Mouse (Mus musculus) granulocyte monocyte progenitor cell, adult 5-6 weeks (primary cell): ENCODE data around the gene Tmem256. TPM values are rescaled to one million over a fixed set of nuclear protein-coding genes. Genes with fewer than 3 reads are reported as not detected.
A peak's percentile ranks its signal among the peaks of the same experiment; 100 is the strongest.
"Not testable (repeated sequence)": the region's sequence is repeated elsewhere in the genome, so short reads cannot be mapped to it uniquely, and the experiment has no call there.

Experiments
- ATAC-seq: replicated peaks from 2 replicates; pipeline ENCODE4 v1.8.0; 2016; ENCODE audit warnings: mild to moderate bottlenecking, moderate TSS enrichment, inconsistent platforms; ENCODE audit not compliant: poor library complexity, severe bottlenecking
- total RNA-seq, 2 experiments: library from RNA; stranded (forward) in 1 of 2; stranded (reverse) in 1 of 2; fragments of 200-712, 200-1000 nt in 1 of 2; fragments of >200 nt in 1 of 2; fragmentation: Nextera tagmentation in 1 of 2; gene quantifications; 2 replicates each; pipeline ENCODE4 v1.2.3; 2014 to 2017

Gene Tmem256
- total RNA-seq, 2 experiments from 2014 or later: 118 to 359 TPM

DNA sequence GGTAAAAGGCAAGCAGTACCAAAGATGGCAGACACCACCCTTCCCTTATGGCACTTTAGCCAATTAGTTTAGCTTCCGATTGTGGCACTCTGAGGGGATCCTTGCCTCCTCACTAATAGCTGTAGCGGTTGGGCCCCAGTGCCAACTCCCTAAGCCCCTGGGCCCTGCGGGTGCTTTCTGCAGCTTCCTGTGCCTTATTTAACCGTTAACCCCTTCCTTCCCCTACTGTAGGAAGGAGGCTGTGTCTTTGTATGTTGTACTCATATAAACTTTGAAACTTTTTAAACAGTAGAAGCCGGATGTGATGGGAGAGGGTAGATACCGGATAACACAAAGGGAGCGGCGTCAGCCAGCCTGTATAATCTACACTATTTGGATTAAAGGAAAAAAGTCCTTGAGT lies 12.4 kb downstream of the Tmem256 start:
- no peak for ATAC-seq

DNA sequence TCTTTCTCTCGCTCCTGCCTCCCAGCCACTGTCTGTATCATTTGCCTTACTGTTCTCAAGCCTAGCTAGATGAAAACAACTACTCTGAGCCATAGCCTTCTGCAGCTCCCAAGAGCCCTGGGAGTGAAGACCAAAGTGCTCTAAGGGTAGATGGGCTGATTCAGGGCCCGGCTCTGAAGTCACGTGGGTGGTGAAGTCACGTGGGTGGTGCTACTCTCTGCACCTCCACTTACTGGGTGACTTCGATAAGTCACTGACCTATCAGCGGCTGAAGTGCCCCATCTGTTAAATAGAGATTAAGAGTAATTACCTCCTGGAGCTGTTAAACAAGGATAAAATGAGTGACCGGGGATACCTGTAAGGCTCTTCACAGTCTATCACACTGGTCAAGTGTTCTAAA lies 15.7 kb downstream of the Tmem256 start:
- no peak for ATAC-seq

DNA sequence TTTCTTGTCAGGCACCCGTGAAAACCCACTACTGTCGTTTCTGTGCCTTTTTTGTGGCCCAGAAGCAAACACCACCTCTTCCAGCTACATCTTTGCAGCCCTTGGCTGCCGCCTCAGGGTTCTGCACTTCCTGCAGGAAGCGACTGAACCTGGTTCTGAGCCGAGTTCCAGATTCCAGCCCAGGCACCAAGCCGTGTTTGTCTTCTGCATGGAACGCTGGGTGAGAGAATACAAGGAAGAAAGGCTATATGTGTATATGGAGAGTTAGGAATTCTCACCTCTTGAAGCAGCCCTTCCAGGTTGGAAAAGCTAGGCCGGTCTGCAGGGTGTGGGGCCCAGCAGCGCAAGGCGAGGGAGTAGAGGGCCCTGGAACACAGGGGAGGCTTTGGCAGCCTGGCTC lies 16.4 kb downstream of the Tmem256 start:
- ATAC-seq: no peak

DNA sequence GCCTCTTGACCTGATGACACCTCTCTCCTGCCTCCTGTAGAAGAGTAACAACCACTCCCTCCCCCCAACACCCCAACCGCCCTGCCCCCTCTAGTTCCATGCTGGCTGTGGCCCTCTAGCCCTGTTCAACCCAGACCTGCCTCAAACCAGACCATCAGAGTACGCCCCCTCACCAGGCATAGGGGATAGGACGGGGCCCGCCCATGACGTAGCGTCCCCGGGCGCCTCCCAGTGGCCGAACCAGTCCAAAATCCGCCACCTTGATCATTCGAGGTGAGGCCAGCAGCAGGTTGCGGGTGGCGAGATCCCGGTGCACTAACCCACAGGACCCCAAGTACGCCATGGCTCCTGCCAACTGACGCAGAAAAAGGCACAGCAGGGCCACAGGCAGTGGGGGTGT lies 17.0 kb downstream of the Tmem256 start:
- peak; percentile 70 for ATAC-seq

DNA sequence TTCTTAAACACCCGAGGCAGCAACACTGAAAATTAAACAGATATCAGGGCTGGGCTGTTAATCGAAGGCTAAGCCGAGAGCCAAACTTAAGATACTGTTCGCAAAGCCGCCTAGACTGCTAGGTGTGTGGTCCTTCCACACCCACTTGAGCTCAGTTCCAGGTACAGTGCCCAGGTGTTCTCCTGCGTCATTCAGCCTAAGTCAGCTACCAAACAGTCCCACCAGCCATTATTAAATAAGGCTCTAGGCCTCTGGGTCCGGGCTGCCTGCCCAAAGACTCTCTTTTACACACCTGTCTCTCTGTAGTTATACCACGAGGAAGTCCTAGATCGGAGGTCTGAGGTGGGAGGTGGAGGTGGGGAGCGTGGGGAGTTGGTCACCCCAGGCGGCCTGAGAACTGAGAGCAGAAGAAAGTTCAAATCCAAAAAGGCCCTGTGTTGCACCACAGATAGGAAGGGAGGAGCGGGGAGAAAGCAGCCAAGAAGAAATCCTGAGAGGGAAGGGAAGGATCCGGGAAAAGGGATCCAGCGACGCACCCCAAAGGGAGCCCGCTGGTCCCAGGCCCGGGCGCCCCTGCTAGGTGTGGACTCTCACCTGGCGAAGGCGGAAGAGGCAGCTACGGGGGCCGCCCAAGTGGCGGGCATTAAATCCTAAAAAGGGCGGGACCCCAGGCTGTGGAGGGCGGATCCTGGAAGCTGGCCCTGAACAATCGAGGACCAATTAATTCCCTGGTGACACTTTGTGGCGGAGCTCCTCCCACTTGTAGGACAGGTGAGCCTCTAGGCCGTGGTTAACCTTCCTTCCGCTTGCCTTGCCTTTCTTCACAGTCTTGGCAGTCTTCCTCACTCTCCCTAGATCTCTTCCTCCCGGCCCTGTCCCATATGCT lies 20.0 kb downstream of the Tmem256 start, which contains the start of gene Tnk1:
Tnk1 (minus strand) TSS at position 618 of the 886 bp plus-strand sequence.
- ATAC-seq: no peak

DNA sequence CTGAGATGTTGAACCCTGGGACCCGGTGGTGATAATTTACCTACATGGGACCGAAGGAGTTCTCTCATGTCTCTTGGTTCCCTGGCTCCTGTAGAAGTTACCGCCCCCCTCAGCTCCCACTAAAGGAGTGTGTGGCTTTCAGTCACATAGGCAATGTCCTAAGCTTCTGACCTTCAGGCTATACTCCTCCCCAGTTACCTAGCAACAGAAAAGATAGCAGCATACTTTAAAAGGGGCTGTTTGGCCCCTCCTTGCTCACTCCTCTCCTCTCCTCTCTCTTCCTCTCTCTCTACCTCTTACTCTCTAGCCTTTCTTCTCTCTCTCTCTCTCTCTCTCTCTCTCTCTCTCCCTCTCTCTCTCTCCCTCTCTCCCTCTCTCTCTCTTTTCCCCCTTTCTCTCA lies 25.4 kb downstream of the Tmem256 start:
- not testable (repeated sequence) for ATAC-seq

DNA sequence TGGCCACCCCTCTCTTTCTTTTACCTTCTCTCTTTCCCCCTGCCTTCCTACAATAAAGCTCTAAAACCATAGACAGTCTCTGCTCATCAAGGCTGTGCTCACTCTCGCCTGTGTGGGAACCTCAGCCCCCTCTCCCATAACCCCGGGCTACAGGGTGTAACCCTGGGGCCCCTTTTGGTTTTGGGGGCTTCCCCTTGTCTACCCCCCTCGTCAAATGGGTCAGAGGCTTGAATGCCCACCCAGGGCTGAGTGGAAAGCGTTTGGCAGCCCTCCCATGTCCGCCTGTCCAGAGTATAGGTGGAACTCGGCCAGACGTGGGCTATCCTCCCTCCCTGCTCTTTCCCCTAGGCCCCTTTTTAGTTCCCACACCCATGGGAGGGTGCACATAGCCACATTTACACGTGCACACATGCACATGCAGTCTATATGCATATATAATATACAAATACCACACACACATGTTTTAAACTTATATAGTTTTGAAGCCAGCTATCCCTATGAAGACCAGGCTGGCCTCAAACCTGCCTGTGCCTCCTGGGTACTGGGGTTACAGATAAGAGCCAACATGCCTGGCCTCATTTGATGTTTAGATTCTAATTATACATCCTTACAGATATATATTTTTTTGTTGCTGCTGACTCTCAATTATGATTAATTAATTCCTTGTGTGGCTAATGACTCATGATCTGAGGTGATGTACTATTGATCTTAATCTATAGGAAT lies 26.0 kb downstream of the Tmem256 start:
- ATAC-seq: no peak

DNA sequence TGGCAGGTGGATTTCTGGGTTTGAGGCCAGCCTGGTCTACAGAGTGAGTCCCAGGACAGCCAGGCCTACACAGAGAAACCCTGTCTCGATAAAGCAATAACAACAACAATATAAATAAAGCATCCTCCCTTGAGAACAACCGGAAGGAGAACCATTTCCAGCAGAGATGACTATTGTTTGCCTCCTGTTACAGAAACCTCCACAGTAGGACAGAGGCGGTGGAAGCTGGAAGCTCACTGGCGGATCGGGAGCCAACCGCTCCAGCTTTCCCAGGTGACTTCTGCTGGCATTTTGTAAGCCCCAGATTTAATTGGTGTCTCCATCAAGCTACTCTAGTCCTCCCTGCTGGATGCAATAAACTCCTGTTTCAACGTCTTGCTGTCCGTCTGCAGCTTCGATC lies 27.2 kb downstream of the Tmem256 start:
- ATAC-seq: no peak

DNA sequence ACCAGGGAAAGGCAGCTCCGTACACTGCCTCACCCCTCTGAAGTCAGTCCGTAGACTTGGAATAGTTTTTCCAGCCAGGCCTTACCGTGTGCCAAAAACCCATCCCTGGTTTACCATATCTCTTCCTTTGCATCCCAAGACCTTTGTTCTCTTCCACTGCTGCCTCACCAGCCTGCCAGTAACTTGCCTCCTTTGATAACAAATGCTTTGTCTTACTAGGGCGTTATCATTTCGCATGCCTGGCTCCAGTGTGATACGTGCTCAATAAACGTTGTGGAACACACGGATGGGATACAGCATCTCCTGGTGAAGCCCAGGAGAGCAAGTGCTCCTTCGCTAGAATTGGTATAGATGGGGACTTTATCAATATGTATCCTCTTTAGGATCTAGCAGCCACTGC lies 29.0 kb downstream of the Tmem256 start:
- ATAC-seq: no peak

DNA sequence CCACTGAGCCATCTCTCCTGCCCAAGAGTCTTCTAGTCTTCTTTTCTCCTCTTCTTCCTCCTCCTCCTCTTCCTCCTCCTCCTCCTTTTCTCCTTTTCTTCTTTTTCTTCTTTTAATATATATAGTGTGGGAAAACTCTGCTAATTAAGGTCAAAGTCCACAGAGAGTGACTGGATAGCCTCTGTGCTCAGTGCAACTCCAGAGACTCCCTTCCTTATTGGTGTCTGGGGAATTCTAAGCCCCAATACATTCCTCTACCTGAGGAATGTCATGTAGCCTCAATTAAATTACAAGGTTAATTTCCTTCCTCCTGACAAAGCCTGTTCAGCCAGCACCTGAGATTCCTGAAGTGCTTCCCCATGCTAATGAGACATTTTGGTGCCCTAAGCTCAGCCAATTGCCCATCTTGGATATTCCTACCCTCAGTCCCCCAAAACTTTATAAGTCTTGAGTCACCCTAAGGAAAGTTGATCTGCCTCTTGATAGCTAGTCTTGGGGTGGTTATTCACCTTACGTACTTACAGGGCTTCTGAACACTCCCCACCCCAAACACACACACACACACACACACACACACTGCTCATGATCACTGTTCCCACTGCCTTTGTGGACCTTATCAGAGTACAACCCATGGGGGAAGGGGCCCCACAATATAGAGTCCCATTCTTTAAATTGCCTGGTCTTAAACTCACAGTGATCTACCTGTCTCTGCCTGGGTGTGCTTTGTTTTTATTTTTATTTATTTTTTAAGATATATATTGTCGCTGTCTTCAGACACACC lies 32.2 kb downstream of the Tmem256 start:
- ATAC-seq: no peak

DNA sequence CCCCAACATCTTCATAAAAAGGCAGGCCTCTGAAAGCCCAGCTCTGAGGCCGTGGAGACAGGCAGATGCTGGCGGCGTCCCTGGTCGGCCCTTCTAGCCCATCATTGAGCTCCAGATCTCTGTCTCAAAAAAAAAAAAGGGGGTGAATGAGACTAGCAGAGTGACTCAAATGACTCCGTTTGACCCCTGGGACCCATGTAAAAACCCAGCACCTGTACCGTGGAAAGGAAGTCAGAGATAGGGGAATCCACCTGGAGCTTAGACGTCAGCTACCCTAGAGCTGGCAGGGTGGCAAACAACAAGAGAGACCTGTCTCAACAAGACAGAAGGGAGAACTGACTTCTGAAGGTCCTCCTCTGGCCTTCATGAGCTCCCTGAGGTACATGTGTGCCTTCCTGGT lies 33.5 kb downstream of the Tmem256 start:
- no peak for ATAC-seq

DNA sequence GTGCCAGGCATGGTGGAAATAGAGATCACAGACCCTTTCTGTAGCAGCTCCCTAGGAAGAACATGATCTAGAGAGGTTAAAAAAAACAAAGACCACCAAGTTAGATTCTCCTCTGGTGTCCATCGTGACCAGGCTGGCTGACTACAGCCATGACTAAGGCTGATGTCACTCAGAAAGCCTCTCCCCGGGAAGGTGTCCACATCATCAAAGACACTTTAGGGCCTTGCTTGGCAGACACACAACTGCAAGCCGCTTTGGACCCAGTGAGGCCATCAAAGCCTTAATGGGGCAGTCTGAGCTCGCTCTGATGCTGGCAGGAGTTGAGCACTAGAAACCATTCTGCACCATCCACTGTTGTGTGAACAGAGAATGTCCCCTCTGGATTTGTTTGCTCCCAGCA lies 34.1 kb downstream of the Tmem256 start:
- no peak for ATAC-seq

DNA sequence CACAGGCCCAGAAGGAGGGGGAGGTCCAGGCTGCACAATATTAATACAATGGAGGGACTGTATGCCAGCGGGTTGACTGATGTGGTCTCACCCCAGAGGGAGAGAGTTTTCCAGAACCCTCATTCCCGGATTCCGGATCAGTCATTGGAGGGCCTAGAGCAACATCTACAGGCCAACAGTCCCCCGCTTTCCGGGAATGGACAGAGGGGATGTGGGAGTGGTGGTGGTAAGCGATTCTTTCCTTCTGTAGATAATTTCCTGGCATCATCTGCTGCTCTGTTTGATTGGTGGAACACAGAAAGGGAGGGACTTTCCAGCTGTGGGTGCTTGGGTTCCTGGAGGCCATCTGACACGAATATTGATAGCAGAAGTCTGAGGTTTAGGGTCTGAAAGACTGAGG lies 37.9 kb downstream of the Tmem256 start:
- ATAC-seq: no peak

DNA sequence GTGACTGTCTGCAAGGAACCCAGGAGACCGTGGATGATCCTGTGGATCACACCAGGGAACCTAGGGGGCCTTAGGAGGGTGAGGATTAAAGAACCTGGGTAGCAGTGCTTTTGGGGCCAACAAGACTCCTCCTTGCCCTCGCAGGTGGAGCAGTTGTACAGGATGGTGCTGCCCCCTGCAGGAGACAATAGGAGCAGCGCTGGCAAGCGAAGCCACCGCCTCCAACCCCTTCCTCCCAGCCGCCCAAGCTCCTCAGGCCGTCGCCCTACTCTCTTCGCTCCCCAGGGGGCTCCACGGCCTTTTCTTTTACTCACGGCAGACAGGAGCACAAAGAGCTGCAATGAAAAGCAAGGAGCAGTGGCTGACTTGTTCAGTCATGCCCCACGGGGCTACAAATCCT lies 38.6 kb downstream of the Tmem256 start:
- peak; percentile 74 for ATAC-seq

DNA sequence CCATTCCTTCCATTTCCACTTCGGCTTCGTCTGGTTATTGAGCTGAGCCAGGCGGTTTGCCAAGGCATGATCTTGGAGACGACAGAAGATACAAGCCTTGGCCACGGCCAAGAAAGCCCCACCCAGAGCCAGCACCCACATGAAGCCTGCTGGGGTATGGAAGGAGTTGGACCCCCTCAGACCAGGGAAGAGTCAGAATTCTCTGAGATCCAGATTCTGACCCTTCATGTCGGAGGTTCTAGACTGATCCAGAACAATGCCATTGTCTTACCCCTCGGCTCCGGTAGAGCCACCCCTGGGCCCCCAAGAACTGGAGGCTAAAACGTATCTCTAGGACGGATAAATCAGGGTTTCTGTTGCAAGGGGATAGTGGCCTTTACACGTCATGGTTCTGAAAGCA lies 39.6 kb downstream of the Tmem256 start, which contains the start of gene Tmem95:
Tmem95 (minus strand) TSS at position 141 of the 400 bp plus-strand sequence.
- no peak for ATAC-seq

DNA sequence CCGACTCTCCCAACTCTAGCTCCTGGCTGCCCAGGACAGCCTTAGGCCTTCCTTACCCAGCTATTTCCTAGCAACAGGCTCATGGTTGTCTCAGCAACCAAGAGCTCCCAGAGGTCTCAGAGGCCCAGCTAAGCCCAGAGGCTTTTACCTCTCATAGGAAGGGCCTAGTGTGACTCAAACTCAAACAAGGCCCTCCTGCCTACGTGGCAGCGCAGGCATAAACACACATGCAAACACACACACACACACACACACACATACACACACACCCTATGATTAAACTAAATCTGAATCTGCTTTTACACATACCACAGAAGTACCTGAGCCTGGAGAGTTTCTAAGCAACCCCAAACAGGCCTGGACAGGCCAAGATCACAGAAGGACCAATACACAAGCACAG lies 40.1 kb downstream of the Tmem256 start:
- ATAC-seq: no peak

DNA sequence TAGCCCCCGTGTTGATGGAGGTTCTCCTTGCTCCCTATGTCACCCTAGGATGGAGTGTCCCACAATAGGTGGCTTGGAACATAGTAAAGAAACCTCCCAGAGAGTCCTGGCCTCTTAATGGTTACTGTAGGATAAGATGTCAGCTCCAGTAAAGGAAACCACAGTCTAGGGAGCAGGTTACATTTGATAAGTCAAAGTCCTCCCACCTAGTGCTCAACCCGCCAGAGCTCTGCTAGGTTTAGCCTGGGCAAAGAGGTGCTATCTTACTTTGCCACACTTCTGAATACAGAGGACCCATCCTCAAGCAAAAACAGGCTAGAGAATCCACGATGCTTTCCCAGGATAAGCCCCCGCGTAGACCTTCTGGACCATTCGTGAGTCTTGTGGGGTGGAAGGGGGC lies 40.6 kb downstream of the Tmem256 start:
- ATAC-seq: no peak

DNA sequence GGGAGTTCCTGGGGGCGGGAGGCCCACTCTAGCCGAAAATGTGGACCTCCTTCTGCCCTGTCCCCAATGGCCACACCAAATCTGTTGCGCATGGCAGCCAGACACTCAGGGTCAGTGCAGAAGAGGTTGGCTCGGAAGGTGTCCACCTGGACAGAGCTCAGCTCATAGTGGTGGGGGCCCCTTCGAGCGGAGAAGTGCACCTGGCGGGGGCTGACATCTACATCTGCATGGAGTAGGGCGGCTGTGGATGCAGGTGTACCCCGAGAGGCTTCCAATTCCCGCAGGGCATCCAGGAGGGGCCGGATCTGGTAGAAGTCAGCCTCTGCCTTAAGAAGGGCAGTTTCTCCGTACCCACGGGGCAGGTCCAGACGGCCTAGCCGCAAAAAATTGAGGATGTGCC lies 41.4 kb downstream of the Tmem256 start:
- ATAC-seq: no peak

DNA sequence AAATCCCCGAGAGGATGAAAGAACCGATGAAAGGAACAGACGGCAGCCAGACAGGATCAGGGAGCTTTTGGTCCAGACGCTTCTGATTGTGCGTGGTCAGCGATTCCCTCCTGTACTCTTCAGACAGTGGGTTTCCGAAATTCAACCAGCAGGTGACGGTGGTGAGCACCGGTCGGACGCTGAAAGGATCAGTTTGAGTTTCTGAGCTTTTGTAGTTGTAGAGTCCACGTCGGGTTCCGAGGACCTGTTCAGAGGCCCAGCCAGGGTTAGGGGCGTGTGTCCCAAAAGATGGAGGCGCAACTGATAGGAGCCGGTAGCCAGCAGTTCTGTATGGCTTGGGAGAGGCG lies 42.2 kb downstream of the Tmem256 start:
- ATAC-seq: peak; percentile 17; the same call in 1 of the 2 replicates

DNA sequence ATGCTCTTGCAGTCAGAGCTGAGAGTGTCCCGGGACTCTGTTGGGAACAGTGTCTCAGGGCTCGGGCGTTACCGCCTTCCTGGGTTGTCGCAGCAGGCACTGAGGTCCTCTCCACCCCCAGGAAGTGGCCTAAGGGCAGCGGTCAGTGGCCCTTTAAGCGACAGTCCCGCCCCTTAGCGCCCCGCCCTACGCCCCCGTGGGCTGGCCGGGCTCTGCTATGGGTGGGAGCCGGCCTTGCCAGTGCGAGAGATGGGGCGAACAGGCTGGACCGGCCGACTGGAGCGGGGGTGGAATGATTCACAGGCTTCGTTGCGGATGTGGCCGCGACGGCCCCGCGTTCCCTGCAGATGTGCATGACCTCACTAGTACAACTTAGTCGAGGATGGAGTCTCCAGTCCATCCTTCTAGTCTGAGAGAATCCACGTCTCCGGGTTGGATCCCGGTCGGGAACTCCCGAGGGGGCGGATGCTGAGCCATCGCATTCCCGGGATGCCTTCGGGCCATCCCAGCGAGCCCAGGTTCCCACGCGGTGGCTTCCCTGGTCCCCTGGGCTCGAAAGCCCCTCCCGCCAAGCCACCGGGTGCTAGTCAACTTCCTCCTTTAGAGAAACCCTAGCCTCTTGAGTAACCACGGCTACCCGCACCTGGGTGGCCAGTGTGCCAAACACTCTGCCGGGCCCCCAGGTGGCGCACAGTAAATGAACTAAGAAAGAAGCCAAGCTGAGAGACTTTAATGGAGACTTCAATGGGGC lies 42.7 kb downstream of the Tmem256 start, which contains the start of gene Kctd11:
Kctd11 (minus strand) TSS at position 554 of the 751 bp plus-strand sequence.
- peak; percentile 68 for ATAC-seq
